Comparison of ENCODE assay signal across 8 mouse cellular contexts in genomic region chr12:69196444-69197377, GRCm38 (mm10). TPM values are rescaled to one million over a fixed set of nuclear protein-coding genes. Genes with fewer than 3 reads are reported as not detected.
DNase-seq lines count a peak whose midpoint lies in the region; ATAC-seq lines count a peak whose summit lies in the region.

Gene Gm49383, minus strand, starts transcription at chr12:69197104.

- peaks cover 31% of the 10 kb centered on the region for H3K4me1 ChIP-seq in hindbrain, embryonic 10.5 days (replicated peaks)

- no peaks in the 10 kb centered on the region for H3K27me3 ChIP-seq in hindbrain, embryonic 10.5 days (ENCODE audit: insufficient read depth, poor library complexity, severe bottlenecking)

- peak; percentile 93 for ATAC-seq in frontal cortex, adult (ENCODE audit: low TSS enrichment)

- DNase-seq in R1 (ENCODE audit: low read depth, low spot score), result peak; percentile 50
- DNase-seq in cerebellum, adult 8-10 months, result peak; percentile 59
- peak; percentile 78 for DNase-seq in hindbrain, embryonic 10.5 days (ENCODE audit: low spot score)
- peak; percentile 65 to 77 for DNase-seq in layer of hippocampus, postnatal 36 days
- DNase-seq in lung, postnatal 36 days, result peak; percentile 64
- peak; percentile 88 for DNase-seq in retina, embryonic 14.5 days (ENCODE audit: low spot score)
- peak; percentile 67 for DNase-seq in urinary bladder, postnatal 14 days (ENCODE audit: low spot score)

- no peaks in the 10 kb centered on the region for H3K9me3 ChIP-seq in hindbrain, embryonic 10.5 days

- H3K36me3 ChIP-seq in hindbrain, embryonic 10.5 days, result peaks cover 42% of the 10 kb centered on the region

- under 1% methylated on average over 75 of the region's 75 CpGs for WGBS in hindbrain, embryonic 10.5 days

- H3K4me3 ChIP-seq in hindbrain, embryonic 10.5 days, result peak within 1 kb of the TSS; percentile 92

- H3K27ac ChIP-seq in hindbrain, embryonic 10.5 days, result peak within 1 kb of the TSS; percentile 93

RNA-seq across cellular contexts. Expression of gene Gm49383, which starts in this region (rescaled TPM):
- 44.2 and 59.3 TPM in 2 replicates for polyA plus RNA-seq in hindbrain, embryonic 10.5 days (2016; fragmentation: Nextera tagmentation; extraction: Ambion mirVana)
- 1 to 10 TPM; 5.7 to 5.9 TPM for total RNA-seq in layer of hippocampus, postnatal 36 days (2021)

Comparison
In these comparisons a context has a peak if more than half of its experiments do, and no peak if none do; other contexts are left out.
1. Peak in every context shown above with its lines: DNase-seq, ATAC-seq, H3K4me3 ChIP-seq and H3K27ac ChIP-seq.